Mouse (Mus musculus) olfactory bulb, adult 2 months (tissue): ENCODE measurements around the gene Sart1.

Source experiments
- CTCF ChIP-seq: fragments of 200-500 bp; IDR thresholded peaks from 2 replicates; pipeline ENCODE4 v1.5.1; 2012; ENCODE audit warnings: low read depth, mild to moderate bottlenecking, low read length, moderate library complexity; ENCODE audit not compliant: insufficient read depth
- POLR2A ChIP-seq: fragments of 200-500 bp; IDR thresholded peaks from 2 replicates; pipeline ENCODE4 v1.6.1; 2012; ENCODE audit warnings: mild to moderate bottlenecking, low read depth, low read length, moderate library complexity; ENCODE audit not compliant: insufficient read depth

GRCm38 (mm10) chr19:5372724-5373123, 15.8 kb downstream of the Sart1 start:
- TF ChIP-seq POLR2A (no peak), CTCF (no peak)
